ENCODE assay signal across 17 mouse cellular contexts in the genomic region with DNA sequence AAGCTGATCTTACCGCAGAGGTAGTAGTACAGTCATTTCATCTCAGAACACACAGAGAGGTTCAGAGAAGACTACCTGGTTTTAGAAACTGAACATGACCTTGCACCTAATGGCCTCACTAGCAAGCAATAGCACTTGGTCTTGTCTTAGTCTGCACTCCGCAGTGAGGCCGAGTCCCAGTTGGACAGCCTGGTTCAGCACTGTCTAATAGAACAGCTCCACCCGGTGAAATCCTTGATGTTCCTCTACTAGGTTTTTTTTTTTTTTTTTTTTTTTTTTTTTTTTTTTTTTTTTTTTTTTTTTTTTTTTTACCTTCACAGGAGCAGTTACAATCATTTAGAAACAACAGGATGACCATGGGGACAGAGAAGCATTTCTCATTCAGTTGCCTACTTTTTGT. TPM values are rescaled to one million over a fixed set of nuclear protein-coding genes. Genes with fewer than 3 reads are reported as not detected.
DNase-seq lines count a peak whose midpoint lies in the region; ATAC-seq lines count a peak whose summit lies in the region.
"Had no signal": no experiment of that assay in that cellular context is flagged by ENCODE, and none has a peak within 500 bp of the region (broad histone marks: within the 10 kb centered on the region; RNA-seq: fewer than 3 reads in every experiment).

No protein-coding gene starts in this region.

- no peaks in the 10 kb centered on the region for H3K4me1 ChIP-seq in limb, embryonic 11.5 days (ENCODE audit: control insufficient read depth, insufficient read depth, low read length)
- H3K4me1 ChIP-seq: embryonic facial prominence, embryonic 12.5 days; heart, embryonic 10.5 days; liver, embryonic 13.5 days; midbrain, embryonic 12.5 days had no signal

- H3K9ac ChIP-seq in limb, embryonic 11.5 days (ENCODE audit: low read length): no peak overlapping the region
- H3K9ac ChIP-seq: embryonic facial prominence, embryonic 12.5 days; forebrain, postnatal 0 days; liver, embryonic 13.5 days; midbrain, embryonic 12.5 days had no signal

- ATAC-seq in limb, embryonic 11.5 days (ENCODE audit: insufficient number of reproducible peaks, low FRiP score, low TSS enrichment, low read depth): no peak
- ATAC-seq: forebrain, postnatal 0 days had no signal

- WGBS in limb, embryonic 11.5 days: 80% methylated on average over 4 of the region's 4 CpGs

- H3K27me3 ChIP-seq in limb, embryonic 11.5 days (ENCODE audit: control insufficient read depth, insufficient read depth, low read length): no peaks in the 10 kb centered on the region
- H3K27me3 ChIP-seq: embryonic facial prominence, embryonic 12.5 days; liver, embryonic 13.5 days; midbrain, embryonic 12.5 days had no signal

- H3K36me3 ChIP-seq in limb, embryonic 11.5 days (ENCODE audit: control insufficient read depth, insufficient read depth, low read length): no peaks in the 10 kb centered on the region
- H3K36me3 ChIP-seq: embryonic facial prominence, embryonic 12.5 days; heart, embryonic 10.5 days; liver, embryonic 13.5 days; midbrain, embryonic 12.5 days had no signal

- DNase-seq in kidney, postnatal 10 days: peak; percentile 39
- no peak for DNase-seq in kidney, postnatal 14 days
- DNase-seq in ES-CJ7 (ENCODE audit: low read depth, low spot score): peak; percentile 48
- peak; percentile 19 for DNase-seq in NIH3T3 (ENCODE audit: low read depth)
- peak; percentile 51 for DNase-seq in limb, embryonic 11.5 days (ENCODE audit: low spot score)
- DNase-seq in thymus, postnatal 0 days (ENCODE audit: low spot score): no peak
- no peak for DNase-seq in urinary bladder, adult 2 months (ENCODE audit: low spot score)
- DNase-seq: cerebellum, adult 9-11 months; forebrain, postnatal 0 days; kidney, postnatal 25 days; liver, embryonic 13.5 days; lung, postnatal 10 days; right cerebral cortex, postnatal 25 days; thymus, adult 2 months had no signal

- no peaks in the 10 kb centered on the region for H3K9me3 ChIP-seq in limb, embryonic 11.5 days (ENCODE audit: control insufficient read depth, low read length)
- H3K9me3 ChIP-seq: embryonic facial prominence, embryonic 12.5 days; heart, embryonic 10.5 days; liver, embryonic 13.5 days; midbrain, embryonic 12.5 days had no signal

- H3K4me3 ChIP-seq in limb, embryonic 11.5 days (ENCODE audit: low read depth, low read length): no peak overlapping the region
- H3K4me3 ChIP-seq: embryonic facial prominence, embryonic 12.5 days; heart, embryonic 10.5 days; liver, embryonic 13.5 days; midbrain, embryonic 12.5 days had no signal

- no peak overlapping the region for H3K4me2 ChIP-seq in limb, embryonic 11.5 days (ENCODE audit: low read depth, severe bottlenecking)
- H3K4me2 ChIP-seq: embryonic facial prominence, embryonic 12.5 days; liver, embryonic 13.5 days; midbrain, embryonic 12.5 days had no signal

- H3K27ac ChIP-seq in limb, embryonic 11.5 days (replicated peaks; ENCODE audit: low read depth, low read length): no peak overlapping the region
- H3K27ac ChIP-seq: embryonic facial prominence, embryonic 12.5 days; heart, embryonic 10.5 days; liver, embryonic 13.5 days; midbrain, embryonic 12.5 days had no signal

RNA-seq across cellular contexts. Expression of a gene that starts 19.3 kb away (rescaled TPM):
- polyA plus RNA-seq in limb, embryonic 11.5 days (2014; fragmentation: Nextera tagmentation; extraction: Ambion mirVana): 0.28 and 0.43 TPM in 2 replicates
- 0.16 and 0.19 TPM in 2 replicates for polyA plus RNA-seq in thymus, postnatal 0 days (2015; fragmentation: Nextera tagmentation; extraction: Ambion mirVana)
- polyA plus RNA-seq in urinary bladder, adult 2 months (2012; rRNA removed): 2.0 and 2.3 TPM in 2 replicates

Comparison
In these comparisons a context has a peak if more than half of its experiments do, and no peak if none do; other contexts are left out.
1. DNase-seq: peak in kidney, postnatal 10 days (single experiment), ES-CJ7 (single experiment), NIH3T3 (single experiment) and limb, embryonic 11.5 days (single experiment); none in kidney, postnatal 14 days (single experiment), thymus, postnatal 0 days (single experiment) and urinary bladder, adult 2 months (single experiment).